Mouse (Mus musculus): ENCODE data around the gene Cybrd1.

GRCm38 (mm10) chr2:71117797-71118708 lies at the start of gene Cybrd1:
- TF ChIP-seq CTCF (IDR thresholded peaks at IDR 0.05; ENCODE audit: low read depth) (no peak), EP300 (optimal IDR thresholded peaks at IDR 0.05) (no peak)

All from stomach, postnatal 0 days (tissue).